Mouse (Mus musculus) thymus, postnatal 14 days (tissue): Measurements from ENCODE around the gene Gm5741.

ENCODE experiments used
- DNase-seq: peaks from one replicate; pipeline ENCODE4 v3.0.0; 2021

Gene Gm5741

GRCm38 (mm10) chr8:85026670-85027515, 40.9 kb downstream of the Gm5741 start, which contains the start of gene Trir:
Gene Trir, plus strand, starts transcription at chr8:85026823.
- peak; percentile 94 for DNase-seq

GRCm38 (mm10) chr8:85025098-85025932, 42.5 kb downstream of the Gm5741 start, which contains the start of gene Asna1:
Gene Asna1, minus strand, starts transcription at chr8:85025281.
- DNase-seq, result peak; percentile 80

- DNase-seq, result no peak
Measured at GRCm38 (mm10) chr8:85023846-85024245, 43.9 kb downstream of the Gm5741 start.

DNA sequence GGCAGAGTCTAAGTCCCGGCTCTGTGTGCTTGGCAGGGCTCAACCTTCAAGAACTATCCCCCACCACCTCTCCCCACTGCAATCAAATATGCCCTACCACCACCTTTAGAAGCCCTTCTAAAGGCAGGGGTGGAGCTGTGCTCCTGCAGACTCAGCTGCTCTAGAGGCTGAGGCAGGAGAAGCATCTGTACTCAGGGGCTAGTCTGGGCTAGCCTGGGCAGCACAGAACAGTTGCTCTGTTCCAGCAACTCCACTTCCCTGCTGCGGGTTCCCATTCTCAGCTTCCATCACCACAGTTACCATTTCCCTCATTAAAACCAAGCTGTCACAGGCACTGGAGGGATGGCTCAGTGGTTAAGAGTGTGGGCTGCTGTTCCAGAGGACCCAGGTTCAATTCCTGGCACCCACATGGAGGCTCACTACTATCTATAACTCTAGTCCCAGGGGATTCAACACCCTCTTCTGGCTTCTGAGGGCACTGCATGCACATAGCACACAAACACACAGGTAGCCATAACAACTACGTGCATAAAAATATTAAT, 46.2 kb downstream of the Gm5741 start:
- no peak for DNase-seq
